Mouse (Mus musculus) ES-Bruce4 (cell line): ENCODE measurements around the gene Usp7. TPM values are rescaled to one million over a fixed set of nuclear protein-coding genes. Genes with fewer than 3 reads are reported as not detected.
A peak's percentile ranks its signal among the peaks of the same experiment; 100 is the strongest.

ENCODE experiments used
- H3K27ac ChIP-seq: 2 replicates; pipeline ENCODE4 v1.5.1; 2012; ENCODE audit warnings: low read length, inconsistent platforms; ENCODE audit not compliant: insufficient read depth
- H3K27me3 ChIP-seq: 2 replicates; pipeline ENCODE4 v1.6.1; 2012; ENCODE audit warnings: mild to moderate bottlenecking, low read length, inconsistent platforms; ENCODE audit not compliant: control insufficient read depth, poor library complexity, insufficient read depth, severe bottlenecking
- H3K36me3 ChIP-seq: 2 replicates; pipeline ENCODE4 v1.6.1; 2012; ENCODE audit warnings: inconsistent platforms, mild to moderate bottlenecking, low read length, moderate library complexity; ENCODE audit not compliant: control insufficient read depth, poor library complexity, insufficient read depth, severe bottlenecking
- H3K4me1 ChIP-seq: one replicate; pipeline ENCODE4 v1.8.1; 2011; ENCODE audit warnings: low read length; ENCODE audit not compliant: control insufficient read depth, insufficient read depth
- H3K4me3 ChIP-seq: 2 replicates; pipeline ENCODE4 v1.5.1; 2011; ENCODE audit warnings: low read depth, mild to moderate bottlenecking, low read length
- H3K9ac ChIP-seq: 2 replicates; pipeline ENCODE4 v1.6.1; 2012; ENCODE audit warnings: low read depth, mild to moderate bottlenecking, inconsistent platforms; ENCODE audit not compliant: poor library complexity, severe bottlenecking
- H3K9me3 ChIP-seq: replicated peaks from 2 replicates; pipeline ENCODE4 v1.6.1; 2012; ENCODE audit warnings: mild to moderate bottlenecking, low read length, inconsistent platforms; ENCODE audit not compliant: control insufficient read depth, poor library complexity, insufficient read depth, severe bottlenecking
- CTCF ChIP-seq: IDR thresholded peaks from one replicate; pipeline ENCODE4 v1.8.1; 2011; ENCODE audit warnings: low read depth, low read length
- EP300 ChIP-seq: IDR thresholded peaks from 2 replicates; pipeline ENCODE4 v1.6.1; 2011; ENCODE audit warnings: low read depth, low read length; ENCODE audit not compliant: insufficient read depth
- POLR2A ChIP-seq: IDR thresholded peaks from one replicate; pipeline ENCODE4 v1.8.1; 2011; ENCODE audit warnings: low read length; ENCODE audit not compliant: insufficient read depth
- polyA plus RNA-seq: library from polyadenylated mRNA; stranded (reverse); fragments of >200 nt; gene quantifications from 2 replicates; pipeline ENCODE4 v1.2.4, GENCODE M21; 2011; ENCODE audit warnings: low read depth; ENCODE audit not compliant: missing spikeins, insufficient read depth, insufficient read length

Usp7 gene
- polyA plus RNA-seq, 1 experiment: 339 TPM

- no peak for TF ChIP-seq EP300
- TF ChIP-seq POLR2A: no peak
- TF ChIP-seq CTCF: no peak
- Histone ChIP-seq H3K9me3 (no peaks in the 10 kb centered on the region), H3K36me3 (peaks cover 33% of the 10 kb centered on the region), H3K4me1 (peaks cover 15% of the 10 kb centered on the region), H3K27ac (no peak overlapping the region), H3K9ac (no peak overlapping the region), H3K4me3 (no peak overlapping the region), H3K27me3 (no peaks in the 10 kb centered on the region)
These were observed 39.8 kb downstream of the Usp7 start for GRCm38 (mm10) chr16:8752334-8752733.

- Histone ChIP-seq H3K9ac (no peak overlapping the region), H3K9me3 (no peaks in the 10 kb centered on the region), H3K4me1 (peaks cover 12% of the 10 kb centered on the region), H3K27me3 (no peaks in the 10 kb centered on the region), H3K36me3 (peaks cover 32% of the 10 kb centered on the region), H3K27ac (no peak overlapping the region), H3K4me3 (no peak overlapping the region)
- TF ChIP-seq POLR2A: no peak
- no peak for TF ChIP-seq CTCF
- no peak for TF ChIP-seq EP300
These were observed 40.4 kb downstream of the Usp7 start for GRCm38 (mm10) chr16:8751555-8752235.

GRCm38 (mm10) chr16:8748904-8749303 lies 43.2 kb downstream of the Usp7 start:
- no peaks in the 10 kb centered on the region for H3K27me3 ChIP-seq
- H3K4me3 ChIP-seq: no peak overlapping the region
- no peaks in the 10 kb centered on the region for H3K9me3 ChIP-seq
- peak overlapping the region; percentile 65 for H3K27ac ChIP-seq
- H3K4me1 ChIP-seq: peaks cover 13% of the 10 kb centered on the region
- no peak overlapping the region for H3K9ac ChIP-seq
- peaks cover 15% of the 10 kb centered on the region for H3K36me3 ChIP-seq
- no peak for TF ChIP-seq POLR2A
- TF ChIP-seq EP300: no peak
- no peak for TF ChIP-seq CTCF

- peak overlapping the region; percentile 87 for H3K27ac ChIP-seq
- TF ChIP-seq POLR2A: no peak
- TF ChIP-seq EP300: peak; percentile 58; the same call in 1 of the 2 replicates
- no peak for TF ChIP-seq CTCF
These were observed 43.8 kb downstream of the Usp7 start for GRCm38 (mm10) chr16:8748175-8748846.

GRCm38 (mm10) chr16:8747772-8748171 lies 44.3 kb downstream of the Usp7 start:
- H3K4me1 ChIP-seq: peaks cover 13% of the 10 kb centered on the region
- no peak overlapping the region for H3K9ac ChIP-seq
- peak overlapping the region; percentile 87 for H3K27ac ChIP-seq
- no peaks in the 10 kb centered on the region for H3K9me3 ChIP-seq
- H3K36me3 ChIP-seq: peaks cover 7% of the 10 kb centered on the region; the same call in 1 of the 2 replicates
- H3K4me3 ChIP-seq: no peak overlapping the region; the same call in 1 of the 2 replicates
- TF ChIP-seq POLR2A (no peak), CTCF (no peak), EP300 (no peak)
- no peaks in the 10 kb centered on the region for H3K27me3 ChIP-seq

More at GRCm38 (mm10) chr16:8748175-8748846, 43.8 kb downstream of the Usp7 start:
- H3K36me3 ChIP-seq: peaks cover 10% of the 10 kb centered on the region
- H3K9me3 ChIP-seq: no peaks in the 10 kb centered on the region
- no peak overlapping the region for H3K9ac ChIP-seq
- H3K4me3 ChIP-seq: peak overlapping the region; percentile 4; the same call in 1 of the 2 replicates
- H3K4me1 ChIP-seq: peaks cover 13% of the 10 kb centered on the region
- no peaks in the 10 kb centered on the region for H3K27me3 ChIP-seq

- Histone ChIP-seq H3K27ac (0 out of 2 replicates have a peak overlapping the region, but pooled peaks have one; percentile 28), H3K9ac (peak overlapping the region; percentile 10; the same call in 1 of the 2 replicates), H3K4me1 (peaks cover 13% of the 10 kb centered on the region), H3K9me3 (no peaks in the 10 kb centered on the region), H3K27me3 (no peaks in the 10 kb centered on the region), H3K36me3 (0 out of 2 replicates have a peak, but pooled peaks cover 5% of the 10 kb centered on the region), H3K4me3 (no peak overlapping the region)
- no peak for TF ChIP-seq CTCF
- TF ChIP-seq POLR2A: no peak
- no peak for TF ChIP-seq EP300
These were observed 45.6 kb downstream of the Usp7 start for GRCm38 (mm10) chr16:8746509-8746908.
